Mouse (Mus musculus) layer of hippocampus, postnatal 14 days (tissue): ENCODE data around the gene Timm29. TPM values are rescaled to one million over a fixed set of nuclear protein-coding genes. Genes with fewer than 3 reads are reported as not detected.

Source experiments
- DNase-seq, 2 experiments: peaks; one replicate each; pipeline ENCODE4 v3.0.0; 2021 to 2022; ENCODE audit warnings: low spot score in 2 of 2, mixed read lengths in 1 of 2
- microRNA-seq, 2 experiments: library from miRNA; unstranded; fragments of <30 nt; microRNA quantifications; one replicate each; pipeline ENCODE4 v1.2.0; 2021
- total RNA-seq, 2 experiments: library from RNA; stranded (reverse); gene quantifications; 2 replicates each; pipeline ENCODE4 v1.2.3; 2021

Timm29 gene
- total RNA-seq, 2 experiments from 2014 or later, result 54.3 to 56.9 TPM

GRCm38 (mm10) chr9:21615617-21616231, 23.2 kb downstream of the Timm29 start, which contains the start of gene Smarca4:
Gene Smarca4 (plus strand): TSS chr9:21616169.
- DNase-seq, result peak; percentile 99 to 100

- peak; percentile 86 to 89 for DNase-seq
Observed at GRCm38 (mm10) chr9:21616232-21616781, 23.8 kb downstream of the Timm29 start.

GRCm38 (mm10) chr9:21617066-21617465, 24.5 kb downstream of the Timm29 start:
- no peak for DNase-seq

- no peak for DNase-seq
Observed at GRCm38 (mm10) chr9:21620229-21620628, 27.7 kb downstream of the Timm29 start.

GRCm38 (mm10) chr9:21622676-21623075, 30.2 kb downstream of the Timm29 start:
- no peak for DNase-seq

GRCm38 (mm10) chr9:21625342-21626339, 33.1 kb downstream of the Timm29 start:
- DNase-seq, result no peak

GRCm38 (mm10) chr9:21626571-21626970, 34.0 kb downstream of the Timm29 start:
- no peak for DNase-seq

GRCm38 (mm10) chr9:21627145-21627795, 34.7 kb downstream of the Timm29 start:
- no peak for DNase-seq

- peak in 1 of 2 experiments; percentile 44 for DNase-seq
Observed at GRCm38 (mm10) chr9:21630673-21631072, 38.2 kb downstream of the Timm29 start.

GRCm38 (mm10) chr9:21633106-21633505, 40.6 kb downstream of the Timm29 start:
- no peak for DNase-seq

GRCm38 (mm10) chr9:21635639-21636038, 43.1 kb downstream of the Timm29 start:
- DNase-seq, result no peak

- DNase-seq, result no peak
Observed at GRCm38 (mm10) chr9:21639031-21639430, 46.5 kb downstream of the Timm29 start.

Small RNA genes lying within 50 kb of the gene (microRNA-seq; reads per million reads assigned to microRNA genes)
- gene Mir1946b, result 0 reads per million in 2 experiments

Other genes with a start within 250 kb of the Timm29 start
- 10 to 100 TPM; 78.1 to 91.5 TPM for gene Ilf3, start 224.9 kb upstream of the Timm29 start, total RNA-seq
- 10 to 100 TPM; 32.0 to 33.9 TPM for gene Qtrt1, start 180.9 kb upstream of the Timm29 start, total RNA-seq
- 10 to 100 TPM; 70.0 to 77.2 TPM for gene Dnm2, start 167.8 kb upstream of the Timm29 start, total RNA-seq
- 10 to 100 TPM; 13.7 to 15.0 TPM for gene Tmed1, start 82.5 kb upstream of the Timm29 start, total RNA-seq
- under 1 TPM; 0.51 to 0.64 TPM for gene AB124611, start 66.5 kb upstream of the Timm29 start, total RNA-seq
- gene Carm1, start 45.8 kb upstream of the Timm29 start, total RNA-seq, result 10 to 100 TPM; 66.5 to 68.8 TPM
- gene Yipf2, start 106 bp downstream of the Timm29 start, total RNA-seq, result 10 to 100 TPM; 14.7 to 15.9 TPM
- gene Smarca4, start 23.4 kb downstream of the Timm29 start, total RNA-seq, result 100 to 1,000 TPM; 121 to 123 TPM
- 10 to 100 TPM; 20.2 to 21.0 TPM for gene Ldlr, start 130.8 kb downstream of the Timm29 start, total RNA-seq
- gene Spc24, start 167.6 kb downstream of the Timm29 start, total RNA-seq, result 1 to 10 TPM; 2.1 to 4.0 TPM
- gene Kank2, start 206.0 kb downstream of the Timm29 start, total RNA-seq, result 1 to 10 TPM; 7.1 to 7.8 TPM
- not detected for gene Angptl8, start 242.8 kb downstream of the Timm29 start, total RNA-seq